Mouse (Mus musculus): ENCODE measurements around the gene Thra. TPM values are rescaled to one million over a fixed set of nuclear protein-coding genes. Genes with fewer than 3 reads are reported as not detected.

Gene Thra
- total and polyA plus RNA-seq, 3 experiments, result 1.1 to 3.9 (median 3.8) TPM

DNA sequence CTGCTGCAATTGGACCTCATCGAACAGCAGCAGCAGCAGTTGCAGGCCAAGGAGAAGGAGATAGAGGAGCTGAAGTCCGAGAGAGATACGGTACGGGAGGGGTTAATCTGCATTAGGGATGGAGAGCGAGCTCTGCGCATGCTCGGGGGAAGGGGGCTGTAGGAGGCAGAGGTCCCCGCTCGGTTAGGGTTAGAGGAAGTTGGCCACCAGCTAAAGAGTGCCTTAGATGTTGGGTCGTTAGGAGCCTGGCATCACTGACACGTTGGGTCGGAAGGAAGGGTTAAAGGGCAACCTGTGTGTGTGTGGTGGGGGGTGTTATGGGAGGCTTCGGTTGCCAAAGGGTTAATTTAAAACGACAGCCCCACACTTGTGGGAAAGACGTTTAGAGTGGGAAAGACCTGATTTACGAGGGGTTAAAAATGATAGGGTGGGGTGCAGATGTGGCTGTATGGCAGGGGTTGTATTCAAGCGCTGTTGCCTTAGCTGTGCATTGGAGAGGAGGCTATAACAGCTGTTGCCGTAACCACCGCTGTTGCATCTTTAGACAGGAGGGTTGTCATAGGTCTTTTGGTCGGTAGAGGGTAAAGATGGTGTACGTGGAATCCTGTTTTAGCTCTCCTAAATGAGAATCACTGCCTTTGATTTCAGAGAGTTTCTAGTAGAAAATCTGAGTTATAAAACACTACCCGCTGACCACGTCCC, 56.2 kb downstream of the Thra start (continued):
- TF ChIP-seq BHLHE40 (IDR thresholded peaks at IDR 0.05; ENCODE audit: low read depth, low read length) (peak; percentile 5; the same call in 1 of the 2 replicates), SMC3 (IDR thresholded peaks at IDR 0.05; ENCODE audit: low read depth, low read length) (no peak), TCF12 (IDR thresholded peaks at IDR 0.05; ENCODE audit: low read depth, low read length) (peak; percentile 69)

DNA sequence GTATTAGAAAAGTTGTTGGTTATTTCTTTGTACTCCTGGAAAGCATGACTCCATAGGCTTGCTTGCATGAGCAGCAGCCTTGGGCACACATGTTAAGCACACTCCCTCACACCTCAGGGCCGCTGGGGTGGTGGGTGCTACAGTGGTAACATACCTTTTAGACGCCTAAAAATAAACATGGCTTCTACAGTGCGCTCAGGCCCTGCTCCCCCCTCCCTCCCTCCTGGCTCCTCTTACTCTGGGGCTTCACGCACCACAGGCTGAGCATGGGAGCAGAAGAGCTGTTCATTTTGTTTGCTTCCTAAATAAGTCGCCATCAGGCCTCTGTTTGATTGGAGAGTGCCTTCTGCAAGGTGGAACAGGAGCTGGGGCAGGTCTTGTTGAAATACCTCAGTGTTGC, 56.9 kb downstream of the Thra start:
- Histone ChIP-seq H3K9ac (ENCODE audit: insufficient read depth, low read depth) (peak overlapping the region; percentile 100), H3K4me3 (replicated peaks in 1 of 3; ENCODE audit: low read depth in 2 of 3, low read length in 2 of 3, poor library complexity in 1 of 3) (peak overlapping the region; percentile 77 to 81 (median 79)), H3K9me3 (replicated peaks; ENCODE audit: low read length) (no peaks in the 10 kb centered on the region), H3K27ac (ENCODE audit: insufficient read depth, low read depth) (peak overlapping the region; percentile 18; the same call in 1 of the 2 replicates), H3K27me3 (replicated peaks) (no peaks in the 10 kb centered on the region), H3K4me1 (ENCODE audit: control insufficient read depth in 1 of 2, insufficient read depth in 2 of 2) (peaks cover 6 to 38% of the 10 kb centered on the region in 2 experiments), H3K79me2 (replicated peaks; ENCODE audit: control insufficient read depth, extremely low read depth, insufficient read depth, poor library complexity, severe bottlenecking) (peaks cover 32% of the 10 kb centered on the region), H3K4me2 (ENCODE audit: insufficient read depth, low read depth, poor library complexity, severe bottlenecking) (peak overlapping the region; percentile 79), H3K36me3 (replicated peaks in 1 of 2; ENCODE audit: control insufficient read depth in 1 of 2, insufficient read depth in 1 of 2, low read length in 1 of 2) (peaks cover 25 to 46% of the 10 kb centered on the region in 2 experiments)
- DNase-seq (ENCODE audit: extremely low read depth), result no peak
- TF ChIP-seq JUND (conservative IDR thresholded peaks at IDR 0.05; ENCODE audit: low read depth, low read length) (no peak), CTCF (conservative IDR thresholded peaks at IDR 0.05 in 1 of 2, IDR thresholded peaks at IDR 0.05 in 1 of 2; ENCODE audit: low read depth in 2 of 2, low read length in 2 of 2) (no peak), CHD1 (IDR thresholded peaks at IDR 0.05; ENCODE audit: low read depth, low read length) (no peak), NELFE (IDR thresholded peaks at IDR 0.05; ENCODE audit: low read depth, low read length) (no peak), ETS1 (conservative IDR thresholded peaks at IDR 0.05; ENCODE audit: low read depth, low read length) (no peak), ELF1 (IDR thresholded peaks at IDR 0.05; ENCODE audit: low read depth, low read length) (no peak)
- in situ Hi-C loops (cut with MboI; ENCODE audit: low pct_ligation_motif_present, low pct_unique_long_range_greater_than_20kb, low sequenced_read_pairs), result no loop called here
- dilution Hi-C loops (cut with MboI; ENCODE audit: extremely low pct_ligation_motif_present, extremely low pct_unique_long_range_greater_than_20kb, low sequenced_read_pairs), result no loop called here

DNA sequence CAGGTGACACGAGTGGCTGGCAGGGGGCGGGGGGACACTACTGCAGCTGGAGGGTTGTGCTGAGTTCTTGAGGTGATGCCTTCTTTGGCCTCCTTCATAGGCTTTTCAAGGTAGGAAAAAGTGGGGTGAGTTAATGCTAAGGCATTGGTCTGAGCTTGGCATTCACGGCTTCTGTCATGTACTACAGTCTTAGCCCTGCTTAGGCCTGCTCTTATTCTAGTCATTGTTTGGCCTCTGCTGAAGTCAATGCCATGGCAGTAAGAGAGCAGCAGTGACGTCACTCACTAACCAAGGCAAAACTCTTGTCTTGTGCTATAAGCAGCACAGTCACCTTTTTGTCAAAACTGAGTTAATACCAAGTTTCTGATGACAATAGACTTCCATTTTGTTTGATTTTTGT, 57.5 kb downstream of the Thra start:
- H3K36me3 ChIP-seq (replicated peaks in 1 of 2; ENCODE audit: control insufficient read depth in 1 of 2, insufficient read depth in 1 of 2, low read length in 1 of 2), result peaks cover 27 to 51% of the 10 kb centered on the region in 2 experiments
- peak overlapping the region in 1 of 3 experiments; percentile 77 for H3K4me3 ChIP-seq (replicated peaks in 1 of 3; ENCODE audit: low read depth in 2 of 3, low read length in 2 of 3, poor library complexity in 1 of 3)
- H3K4me1 ChIP-seq (ENCODE audit: control insufficient read depth in 1 of 2, insufficient read depth in 2 of 2), result peaks cover 6 to 32% of the 10 kb centered on the region in 2 experiments
- H3K79me2 ChIP-seq (replicated peaks; ENCODE audit: control insufficient read depth, extremely low read depth, insufficient read depth, poor library complexity, severe bottlenecking), result peaks cover 32% of the 10 kb centered on the region
- dilution Hi-C loops (cut with MboI; ENCODE audit: extremely low pct_ligation_motif_present, extremely low pct_unique_long_range_greater_than_20kb, low sequenced_read_pairs), result no loop called here
- H3K4me2 ChIP-seq (ENCODE audit: insufficient read depth, low read depth, poor library complexity, severe bottlenecking), result peak overlapping the region; percentile 79
- in situ Hi-C loops (cut with MboI; ENCODE audit: low pct_ligation_motif_present, low pct_unique_long_range_greater_than_20kb, low sequenced_read_pairs), result no loop called here
- no peak for DNase-seq (ENCODE audit: extremely low read depth)
- no peaks in the 10 kb centered on the region for H3K9me3 ChIP-seq (replicated peaks; ENCODE audit: low read length)
- H3K27ac ChIP-seq (ENCODE audit: insufficient read depth, low read depth), result peak overlapping the region; percentile 18; the same call in 1 of the 2 replicates
- peak overlapping the region; percentile 100; the same call in 1 of the 2 replicates for H3K9ac ChIP-seq (ENCODE audit: insufficient read depth, low read depth)
- TF ChIP-seq RCOR1 (conservative IDR thresholded peaks at IDR 0.05; ENCODE audit: low read depth, low read length), result no peak
- TF ChIP-seq IRF4 (IDR thresholded peaks at IDR 0.05; ENCODE audit: low read depth, low read length), result no peak
- H3K27me3 ChIP-seq (replicated peaks), result no peaks in the 10 kb centered on the region
